Mouse (Mus musculus) cerebellum, adult 2 months (tissue): Measurements from ENCODE around the gene Shbg.

Source experiments
- CTCF ChIP-seq: fragments of 200-500 bp; IDR thresholded peaks from 2 replicates; pipeline ENCODE4 v1.5.1; 2011; ENCODE audit warnings: low read depth, mild to moderate bottlenecking, control low read depth, low read length, moderate library complexity, borderline replicate concordance; ENCODE audit not compliant: insufficient read depth
- POLR2A ChIP-seq: fragments of 200-500 bp; IDR thresholded peaks from 2 replicates; pipeline ENCODE4 v1.6.1; 2011; ENCODE audit warnings: low read length, control low read depth, borderline replicate concordance; ENCODE audit not compliant: insufficient read depth

GRCm38 (mm10) chr11:69581814-69582213, 35.9 kb downstream of the Shbg start:
- TF ChIP-seq POLR2A (no peak), CTCF (no peak)
